Mouse (Mus musculus) ovary, postnatal 10 days (tissue): ENCODE results near the gene Zfp27.
"Not testable (repeated sequence)": the region's sequence is repeated elsewhere in the genome, so short reads cannot be mapped to it uniquely, and the experiment has no call there.

Experiments
- DNase-seq: peaks from one replicate; pipeline ENCODE4 v3.0.0; 2022; ENCODE audit warnings: low spot score

Zfp27 gene

GRCm38 (mm10) chr7:29890501-29890900 lies 15.9 kb downstream of the Zfp27 start:
- no peak for DNase-seq

GRCm38 (mm10) chr7:29880916-29881315 lies 25.5 kb downstream of the Zfp27 start:
- no peak for DNase-seq

GRCm38 (mm10) chr7:29880056-29880455 lies 26.3 kb downstream of the Zfp27 start:
- no peak for DNase-seq

- DNase-seq = not testable (repeated sequence)
Measured at GRCm38 (mm10) chr7:29877561-29877960, 28.8 kb downstream of the Zfp27 start.

- no peak for DNase-seq
Measured at GRCm38 (mm10) chr7:29874256-29874655, 32.1 kb downstream of the Zfp27 start.

GRCm38 (mm10) chr7:29861660-29862059 lies 44.7 kb downstream of the Zfp27 start:
- no peak for DNase-seq

GRCm38 (mm10) chr7:29859532-29860517 lies 46.5 kb downstream of the Zfp27 start, which contains the start of gene Zfp420:
TSS of gene Zfp420 (plus strand) at chr7:29859979.
- peak; percentile 48 for DNase-seq

- DNase-seq = peak; percentile 39
Measured at GRCm38 (mm10) chr7:29853219-29853842, 53.0 kb downstream of the Zfp27 start, which contains the start of gene Zfp940. TSS of gene Zfp940 (minus strand) at chr7:29853669.

GRCm38 (mm10) chr7:29852831-29853218 lies 53.5 kb downstream of the Zfp27 start:
- no peak for DNase-seq

- DNase-seq = no peak
Measured at GRCm38 (mm10) chr7:29844616-29845015, 61.8 kb downstream of the Zfp27 start.
